Mouse (Mus musculus) ES-Bruce4 (cell line): Measurements from ENCODE around the gene Lrrc73. TPM values are rescaled to one million over a fixed set of nuclear protein-coding genes. Genes with fewer than 3 reads are reported as not detected.
A peak's percentile ranks its signal among the peaks of the same experiment; 100 is the strongest.

Experiments
- H3K27ac ChIP-seq: 2 replicates; pipeline ENCODE4 v1.5.1; 2012; ENCODE audit warnings: low read length, inconsistent platforms; ENCODE audit not compliant: insufficient read depth
- H3K27me3 ChIP-seq: 2 replicates; pipeline ENCODE4 v1.6.1; 2012; ENCODE audit warnings: mild to moderate bottlenecking, low read length, inconsistent platforms; ENCODE audit not compliant: control insufficient read depth, poor library complexity, insufficient read depth, severe bottlenecking
- H3K36me3 ChIP-seq: 2 replicates; pipeline ENCODE4 v1.6.1; 2012; ENCODE audit warnings: inconsistent platforms, mild to moderate bottlenecking, low read length, moderate library complexity; ENCODE audit not compliant: control insufficient read depth, poor library complexity, insufficient read depth, severe bottlenecking
- H3K4me1 ChIP-seq: one replicate; pipeline ENCODE4 v1.8.1; 2011; ENCODE audit warnings: low read length; ENCODE audit not compliant: control insufficient read depth, insufficient read depth
- H3K4me3 ChIP-seq: 2 replicates; pipeline ENCODE4 v1.5.1; 2011; ENCODE audit warnings: low read depth, mild to moderate bottlenecking, low read length
- H3K9ac ChIP-seq: 2 replicates; pipeline ENCODE4 v1.6.1; 2012; ENCODE audit warnings: low read depth, mild to moderate bottlenecking, inconsistent platforms; ENCODE audit not compliant: poor library complexity, severe bottlenecking
- H3K9me3 ChIP-seq: replicated peaks from 2 replicates; pipeline ENCODE4 v1.6.1; 2012; ENCODE audit warnings: mild to moderate bottlenecking, low read length, inconsistent platforms; ENCODE audit not compliant: control insufficient read depth, poor library complexity, insufficient read depth, severe bottlenecking
- CTCF ChIP-seq: IDR thresholded peaks from one replicate; pipeline ENCODE4 v1.8.1; 2011; ENCODE audit warnings: low read depth, low read length
- EP300 ChIP-seq: IDR thresholded peaks from 2 replicates; pipeline ENCODE4 v1.6.1; 2011; ENCODE audit warnings: low read depth, low read length; ENCODE audit not compliant: insufficient read depth
- POLR2A ChIP-seq: IDR thresholded peaks from one replicate; pipeline ENCODE4 v1.8.1; 2011; ENCODE audit warnings: low read length; ENCODE audit not compliant: insufficient read depth
- polyA plus RNA-seq: library from polyadenylated mRNA; stranded (reverse); fragments of >200 nt; gene quantifications from 2 replicates; pipeline ENCODE4 v1.2.4, GENCODE M21; 2011; ENCODE audit warnings: low read depth; ENCODE audit not compliant: missing spikeins, insufficient read depth, insufficient read length

Lrrc73 gene
- polyA plus RNA-seq, 1 experiment = 0.57 TPM

- Histone ChIP-seq H3K9me3 (no peaks in the 10 kb centered on the region), H3K27ac (no peak overlapping the region), H3K4me3 (no peak overlapping the region), H3K36me3 (peaks cover 68% of the 10 kb centered on the region), H3K4me1 (no peaks in the 10 kb centered on the region), H3K27me3 (no peaks in the 10 kb centered on the region), H3K9ac (no peak overlapping the region)
- TF ChIP-seq POLR2A (no peak), EP300 (no peak), CTCF (no peak)
These were observed 9.7 kb upstream of the Lrrc73 start for GRCm38 (mm10) chr17:46243624-46244023.

- no peak for TF ChIP-seq POLR2A
- TF ChIP-seq EP300 = no peak
- TF ChIP-seq CTCF = no peak
- H3K9ac ChIP-seq = no peak overlapping the region
These were observed 8.8 kb upstream of the Lrrc73 start for GRCm38 (mm10) chr17:46244579-46244978.

GRCm38 (mm10) chr17:46247512-46248188, 5.7 kb upstream of the Lrrc73 start, which contains the start of the genes Polr1c and Yipf3:
Gene Polr1c, minus strand, starts transcription at chr17:46248054.
Gene Yipf3, plus strand, starts transcription at chr17:46248080.
- H3K36me3 ChIP-seq = peaks cover 37% of the 10 kb centered on the region
- no peak for TF ChIP-seq EP300
- TF ChIP-seq POLR2A = peak; percentile 48
- no peaks in the 10 kb centered on the region for H3K27me3 ChIP-seq
- no peak within 1 kb of the TSS for H3K27ac ChIP-seq
- peak within 1 kb of the TSS; percentile 95 for H3K9ac ChIP-seq
- H3K9me3 ChIP-seq = no peaks in the 10 kb centered on the region
- peak within 1 kb of the TSS; percentile 91 for H3K4me3 ChIP-seq
- no peaks in the 10 kb centered on the region for H3K4me1 ChIP-seq

More at GRCm38 (mm10) chr17:46244579-46244978, 8.8 kb upstream of the Lrrc73 start:
- Histone ChIP-seq H3K4me1 (no peaks in the 10 kb centered on the region), H3K27ac (no peak overlapping the region), H3K4me3 (no peak overlapping the region), H3K9me3 (no peaks in the 10 kb centered on the region), H3K36me3 (peaks cover 59% of the 10 kb centered on the region), H3K27me3 (no peaks in the 10 kb centered on the region)

GRCm38 (mm10) chr17:46248189-46248522, 5.2 kb upstream of the Lrrc73 start:
- H3K9ac ChIP-seq = peak overlapping the region; percentile 95
- no peaks in the 10 kb centered on the region for H3K4me1 ChIP-seq
- peaks cover 32% of the 10 kb centered on the region for H3K36me3 ChIP-seq
- no peaks in the 10 kb centered on the region for H3K9me3 ChIP-seq
- H3K27me3 ChIP-seq = no peaks in the 10 kb centered on the region
- no peak overlapping the region for H3K27ac ChIP-seq
- H3K4me3 ChIP-seq = peak overlapping the region; percentile 91
- no peak for TF ChIP-seq POLR2A
- no peak for TF ChIP-seq EP300
- TF ChIP-seq CTCF = no peak

GRCm38 (mm10) chr17:46251174-46251573, 2.2 kb upstream of the Lrrc73 start:
- H3K27ac ChIP-seq = no peak overlapping the region
- no peak for TF ChIP-seq EP300
- TF ChIP-seq CTCF = peak; percentile 59
- TF ChIP-seq POLR2A = no peak
- no peaks in the 10 kb centered on the region for H3K4me1 ChIP-seq
- no peak overlapping the region for H3K4me3 ChIP-seq
- no peaks in the 10 kb centered on the region for H3K27me3 ChIP-seq
- no peaks in the 10 kb centered on the region for H3K9me3 ChIP-seq
- no peak overlapping the region for H3K9ac ChIP-seq
- peaks cover 10% of the 10 kb centered on the region; the same call in 1 of the 2 replicates for H3K36me3 ChIP-seq
